Mouse (Mus musculus): ENCODE data around the gene Ldhd. TPM values are rescaled to one million over a fixed set of nuclear protein-coding genes. Genes with fewer than 3 reads are reported as not detected.
A peak's percentile ranks its signal among the peaks of the same experiment; 100 is the strongest.

The Ldhd gene
- polyA plus RNA-seq (2012; rRNA removed), result 0.58 and 0.68 TPM in 2 replicates

- peak; percentile 26 for DNase-seq (ENCODE audit: low read depth)
These were observed at the start of gene Ldhd for GRCm38 (mm10) chr8:111630105-111630521. Ldhd (minus strand) TSS chr8:111630374.

GRCm38 (mm10) chr8:111678848-111679247, 48.7 kb upstream of the Ldhd start:
- no peak for DNase-seq (ENCODE audit: low read depth)
- TF ChIP-seq CTCF (IDR thresholded peaks at IDR 0.05; ENCODE audit: borderline replicate concordance, extremely low read depth, insufficient read depth, insufficient read length) (no peak), POLR2A (IDR thresholded peaks at IDR 0.05; ENCODE audit: borderline replicate concordance, extremely low read depth, insufficient read depth, insufficient read length, poor library complexity, severe bottlenecking) (no peak)

More at GRCm38 (mm10) chr8:111630105-111630521, at the start of gene Ldhd:
- no peak for TF ChIP-seq CTCF (IDR thresholded peaks at IDR 0.05; ENCODE audit: borderline replicate concordance, extremely low read depth, insufficient read depth, insufficient read length)
- no peak for TF ChIP-seq POLR2A (IDR thresholded peaks at IDR 0.05; ENCODE audit: borderline replicate concordance, extremely low read depth, insufficient read depth, insufficient read length, poor library complexity, severe bottlenecking)

GRCm38 (mm10) chr8:111678111-111678510, 47.9 kb upstream of the Ldhd start:
- DNase-seq (ENCODE audit: low read depth), result peak; percentile 79
- TF ChIP-seq POLR2A (IDR thresholded peaks at IDR 0.05; ENCODE audit: borderline replicate concordance, extremely low read depth, insufficient read depth, insufficient read length, poor library complexity, severe bottlenecking) (no peak), CTCF (IDR thresholded peaks at IDR 0.05; ENCODE audit: borderline replicate concordance, extremely low read depth, insufficient read depth, insufficient read length) (peak; percentile 72; the same call in 1 of the 2 replicates)

- DNase-seq (ENCODE audit: low read depth), result no peak
These were observed 46.1 kb upstream of the Ldhd start for GRCm38 (mm10) chr8:111676237-111676636.

GRCm38 (mm10) chr8:111666751-111667150, 36.6 kb upstream of the Ldhd start:
- DNase-seq (ENCODE audit: low read depth), result no peak
- TF ChIP-seq POLR2A (IDR thresholded peaks at IDR 0.05; ENCODE audit: borderline replicate concordance, extremely low read depth, insufficient read depth, insufficient read length, poor library complexity, severe bottlenecking) (no peak), CTCF (IDR thresholded peaks at IDR 0.05; ENCODE audit: borderline replicate concordance, extremely low read depth, insufficient read depth, insufficient read length) (no peak)

More at GRCm38 (mm10) chr8:111676237-111676636, 46.1 kb upstream of the Ldhd start:
- TF ChIP-seq POLR2A (IDR thresholded peaks at IDR 0.05; ENCODE audit: borderline replicate concordance, extremely low read depth, insufficient read depth, insufficient read length, poor library complexity, severe bottlenecking) (no peak), CTCF (IDR thresholded peaks at IDR 0.05; ENCODE audit: borderline replicate concordance, extremely low read depth, insufficient read depth, insufficient read length) (peak; percentile 48; the same call in 1 of the 2 replicates)

GRCm38 (mm10) chr8:111662473-111662872, 32.3 kb upstream of the Ldhd start:
- TF ChIP-seq POLR2A (IDR thresholded peaks at IDR 0.05; ENCODE audit: borderline replicate concordance, extremely low read depth, insufficient read depth, insufficient read length, poor library complexity, severe bottlenecking) (no peak), CTCF (IDR thresholded peaks at IDR 0.05; ENCODE audit: borderline replicate concordance, extremely low read depth, insufficient read depth, insufficient read length) (peak; percentile 71; the same call in 1 of the 2 replicates)
- peak; percentile 81 for DNase-seq (ENCODE audit: low read depth)

GRCm38 (mm10) chr8:111658819-111659423, 28.7 kb upstream of the Ldhd start:
- DNase-seq (ENCODE audit: low read depth), result no peak
- no peak for TF ChIP-seq CTCF (IDR thresholded peaks at IDR 0.05; ENCODE audit: borderline replicate concordance, extremely low read depth, insufficient read depth, insufficient read length)
- TF ChIP-seq POLR2A (IDR thresholded peaks at IDR 0.05; ENCODE audit: borderline replicate concordance, extremely low read depth, insufficient read depth, insufficient read length, poor library complexity, severe bottlenecking), result no peak

- TF ChIP-seq POLR2A (IDR thresholded peaks at IDR 0.05; ENCODE audit: borderline replicate concordance, extremely low read depth, insufficient read depth, insufficient read length, poor library complexity, severe bottlenecking), result no peak
- TF ChIP-seq CTCF (IDR thresholded peaks at IDR 0.05; ENCODE audit: borderline replicate concordance, extremely low read depth, insufficient read depth, insufficient read length), result no peak
- no peak for DNase-seq (ENCODE audit: low read depth)
These were observed 27.2 kb upstream of the Ldhd start for GRCm38 (mm10) chr8:111657312-111657854.

GRCm38 (mm10) chr8:111653524-111653923, 23.4 kb upstream of the Ldhd start:
- TF ChIP-seq POLR2A (IDR thresholded peaks at IDR 0.05; ENCODE audit: borderline replicate concordance, extremely low read depth, insufficient read depth, insufficient read length, poor library complexity, severe bottlenecking), result no peak
- no peak for TF ChIP-seq CTCF (IDR thresholded peaks at IDR 0.05; ENCODE audit: borderline replicate concordance, extremely low read depth, insufficient read depth, insufficient read length)
- no peak for DNase-seq (ENCODE audit: low read depth)

- no peak for TF ChIP-seq POLR2A (IDR thresholded peaks at IDR 0.05; ENCODE audit: borderline replicate concordance, extremely low read depth, insufficient read depth, insufficient read length, poor library complexity, severe bottlenecking)
- no peak for TF ChIP-seq CTCF (IDR thresholded peaks at IDR 0.05; ENCODE audit: borderline replicate concordance, extremely low read depth, insufficient read depth, insufficient read length)
- no peak for DNase-seq (ENCODE audit: low read depth)
These were observed 20.5 kb upstream of the Ldhd start for GRCm38 (mm10) chr8:111650651-111651050.

GRCm38 (mm10) chr8:111648834-111649233, 18.7 kb upstream of the Ldhd start:
- DNase-seq (ENCODE audit: low read depth), result no peak
- TF ChIP-seq CTCF (IDR thresholded peaks at IDR 0.05; ENCODE audit: borderline replicate concordance, extremely low read depth, insufficient read depth, insufficient read length) (no peak), POLR2A (IDR thresholded peaks at IDR 0.05; ENCODE audit: borderline replicate concordance, extremely low read depth, insufficient read depth, insufficient read length, poor library complexity, severe bottlenecking) (no peak)

GRCm38 (mm10) chr8:111645715-111646114, 15.5 kb upstream of the Ldhd start:
- no peak for TF ChIP-seq POLR2A (IDR thresholded peaks at IDR 0.05; ENCODE audit: borderline replicate concordance, extremely low read depth, insufficient read depth, insufficient read length, poor library complexity, severe bottlenecking)
- no peak for TF ChIP-seq CTCF (IDR thresholded peaks at IDR 0.05; ENCODE audit: borderline replicate concordance, extremely low read depth, insufficient read depth, insufficient read length)
- no peak for DNase-seq (ENCODE audit: low read depth)

- peak; percentile 63 for DNase-seq (ENCODE audit: low read depth)
These were observed 14.3 kb upstream of the Ldhd start for GRCm38 (mm10) chr8:111644286-111645051.
